ENCODE assay signal across 10 mouse cellular contexts in genomic region chr15:12550919-12551318, GRCm38 (mm10).
A peak's percentile ranks its signal among the peaks of the same experiment; 100 is the strongest.
DNase-seq lines count a peak whose midpoint lies in the region; ATAC-seq and TF ChIP-seq lines count a peak whose summit lies in the region.
"Had no signal": no experiment of that assay in that cellular context is flagged by ENCODE, and none has a peak within 500 bp of the region (broad histone marks: within the 10 kb centered on the region; RNA-seq: fewer than 3 reads in every experiment).

No protein-coding gene starts in this region.

- no peaks in the 10 kb centered on the region for H3K36me3 ChIP-seq in limb, embryonic 12.5 days
- H3K36me3 ChIP-seq: neural tube, embryonic 13.5 days had no signal

- 7% methylated on average over 3 of the region's 3 CpGs for WGBS in limb, embryonic 12.5 days

- H3K4me3 ChIP-seq in layer of hippocampus, adult 2 months: no peak overlapping the region
- no peak overlapping the region for H3K4me3 ChIP-seq in limb, embryonic 12.5 days (replicated peaks)
- H3K4me3 ChIP-seq: neural tube, embryonic 13.5 days had no signal

- no peak for ATAC-seq in limb, embryonic 12.5 days (ENCODE audit: insufficient number of reproducible peaks, insufficient read depth, low FRiP score, low TSS enrichment, low read depth)

- no peak overlapping the region for H3K27ac ChIP-seq in layer of hippocampus, adult 2 months
- H3K27ac ChIP-seq in limb, embryonic 12.5 days: peak overlapping the region; percentile 64; the same call in 1 of the 2 replicates
- H3K27ac ChIP-seq: macrophage; neural tube, embryonic 13.5 days had no signal

- peak overlapping the region; percentile 98 for H3K4me2 ChIP-seq in limb, embryonic 12.5 days

- peak; percentile 25 for DNase-seq in embryo, embryonic 10 days (ENCODE audit: low spot score)
- DNase-seq in embryo, embryonic 9.5 days (ENCODE audit: extremely low spot score): no peak
- no peak for DNase-seq in layer of hippocampus, adult 2 months (ENCODE audit: low spot score in 2 of 2)
- no peak for DNase-seq in layer of hippocampus, adult 11-12 months (ENCODE audit: low spot score)
- peak; percentile 66 for DNase-seq in R1 (ENCODE audit: low read depth, low spot score)
- no peak for DNase-seq in c-Kit-positive CD71-positive TER-119-positive erythroid progenitor cells, embryonic 14.5 days (ENCODE audit: low spot score)
- DNase-seq in layer of hippocampus, adult 9-11 months: no peak

- TF ChIP-seq CTCF in layer of hippocampus, adult 2 months (conservative IDR thresholded peaks at IDR 0.05): peak; percentile 52

- H3K4me1 ChIP-seq in limb, embryonic 12.5 days (replicated peaks): peaks cover 43% of the 10 kb centered on the region

- H3K9me3 ChIP-seq in limb, embryonic 12.5 days: no peaks in the 10 kb centered on the region
- H3K9me3 ChIP-seq: neural tube, embryonic 13.5 days had no signal

- H3K27me3 ChIP-seq in limb, embryonic 12.5 days: no peaks in the 10 kb centered on the region

- H3K9ac ChIP-seq in limb, embryonic 12.5 days (replicated peaks): no peak overlapping the region
- H3K9ac ChIP-seq: neural tube, embryonic 13.5 days had no signal

Comparison
In these comparisons a context has a peak if more than half of its experiments do, and no peak if none do; other contexts are left out.
1. DNase-seq: peak in embryo, embryonic 10 days (single experiment) and R1 (single experiment); none in embryo, embryonic 9.5 days (single experiment), layer of hippocampus, adult 2 months (0 of 2), layer of hippocampus, adult 11-12 months (single experiment), c-Kit-positive CD71-positive TER-119-positive erythroid progenitor cells, embryonic 14.5 days (single experiment) and layer of hippocampus, adult 9-11 months (single experiment).